Mouse (Mus musculus): ENCODE measurements around the gene Gprc5a. TPM values are rescaled to one million over a fixed set of nuclear protein-coding genes. Genes with fewer than 3 reads are reported as not detected.

Gprc5a gene
- polyA plus RNA-seq, 1 experiment from 2014 or later: 133 TPM

DNA sequence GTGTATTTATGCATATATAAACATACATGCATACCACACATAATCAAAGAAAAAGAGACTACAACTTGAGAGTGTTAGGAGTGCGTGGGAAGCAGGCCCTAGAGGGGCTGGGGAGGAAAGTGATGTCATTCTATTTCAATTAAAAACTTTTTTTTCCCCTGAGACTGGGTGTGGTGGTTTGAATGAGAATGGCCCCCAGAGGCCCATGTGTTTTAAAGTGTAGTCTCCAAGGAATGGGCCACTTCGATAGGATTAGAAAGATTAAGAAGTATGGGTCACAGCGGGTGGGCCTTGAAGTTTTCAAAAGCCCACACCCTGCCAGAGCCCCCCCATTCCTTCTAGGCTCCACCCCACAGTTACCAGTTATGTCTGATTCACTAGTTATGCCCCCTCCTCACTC is 26.8 kb upstream of the Gprc5a start:
- Histone ChIP-seq H3K27me3 (ENCODE audit: control insufficient read depth, insufficient read depth, low read depth, low read length) (peaks cover 3% of the 10 kb centered on the region; the same call in 1 of the 2 replicates), H3K4me3 (ENCODE audit: low read length) (no peak overlapping the region), H3K9me3 (ENCODE audit: control insufficient read depth, low read length) (peaks cover 3% of the 10 kb centered on the region; the same call in 1 of the 2 replicates), H3K9ac (ENCODE audit: low read length) (no peak overlapping the region), H3K4me2 (ENCODE audit: low read depth, low read length) (no peak overlapping the region), H3K36me3 (ENCODE audit: control insufficient read depth, insufficient read depth, low read length) (no peaks in the 10 kb centered on the region), H3K27ac (ENCODE audit: low read length) (no peak overlapping the region), H3K4me1 (replicated peaks; ENCODE audit: control insufficient read depth, insufficient read depth, low read length) (peaks cover 4% of the 10 kb centered on the region; the same call in 1 of the 2 replicates)
- no peak for ATAC-seq (ENCODE audit: low read depth)
- WGBS: 72% methylated on average over 3 of the region's 3 CpGs

DNA sequence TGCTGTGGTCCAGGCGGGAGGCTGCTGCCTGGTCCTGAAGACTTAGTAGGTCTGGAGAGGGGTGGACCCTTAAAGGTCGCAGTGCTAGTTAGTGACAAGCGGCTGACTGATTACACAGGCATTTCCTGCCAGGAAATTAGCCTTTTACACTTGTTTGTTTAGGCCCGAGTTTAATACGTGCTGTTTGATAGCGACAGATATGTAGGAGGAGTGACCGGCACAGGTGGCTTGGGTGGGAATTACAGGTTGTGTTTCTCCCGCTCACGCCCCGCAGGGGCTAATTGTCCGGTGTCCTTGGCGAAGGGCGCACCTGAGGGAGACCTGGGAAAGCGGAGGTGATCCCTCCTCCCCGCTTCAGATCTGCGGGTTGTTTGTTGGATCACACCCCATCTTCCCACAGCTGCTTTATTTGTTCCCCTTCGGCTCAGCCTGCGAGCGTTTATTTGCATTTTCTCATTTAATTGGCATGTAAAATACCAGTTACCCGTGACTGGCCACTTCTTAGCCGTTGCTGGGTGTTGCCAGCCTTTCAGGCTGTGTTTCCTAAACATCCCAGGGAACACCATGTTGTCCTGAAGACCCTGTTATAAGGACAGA is 25.1 kb upstream of the Gprc5a start:
- H3K4me2 ChIP-seq (ENCODE audit: low read depth, low read length): peak overlapping the region; percentile 49
- H3K9me3 ChIP-seq (ENCODE audit: control insufficient read depth, low read length): peaks cover 3% of the 10 kb centered on the region; the same call in 1 of the 2 replicates
- no peaks in the 10 kb centered on the region for H3K36me3 ChIP-seq (ENCODE audit: control insufficient read depth, insufficient read depth, low read length)
- ATAC-seq (ENCODE audit: low read depth): peak; percentile 64; the same call in 1 of the 2 replicates
- H3K27ac ChIP-seq (ENCODE audit: low read length): no peak overlapping the region
- H3K4me3 ChIP-seq (ENCODE audit: low read length): peak overlapping the region; percentile 26
- 0 out of 2 replicates have a peak overlapping the region, but pooled peaks have one; percentile 10 for H3K9ac ChIP-seq (ENCODE audit: low read length)
- H3K27me3 ChIP-seq (ENCODE audit: control insufficient read depth, insufficient read depth, low read depth, low read length): peaks cover 3% of the 10 kb centered on the region; the same call in 1 of the 2 replicates
- 5% methylated on average over 21 of the region's 21 CpGs for WGBS
- peaks cover 4% of the 10 kb centered on the region; the same call in 1 of the 2 replicates for H3K4me1 ChIP-seq (replicated peaks; ENCODE audit: control insufficient read depth, insufficient read depth, low read length)

DNA sequence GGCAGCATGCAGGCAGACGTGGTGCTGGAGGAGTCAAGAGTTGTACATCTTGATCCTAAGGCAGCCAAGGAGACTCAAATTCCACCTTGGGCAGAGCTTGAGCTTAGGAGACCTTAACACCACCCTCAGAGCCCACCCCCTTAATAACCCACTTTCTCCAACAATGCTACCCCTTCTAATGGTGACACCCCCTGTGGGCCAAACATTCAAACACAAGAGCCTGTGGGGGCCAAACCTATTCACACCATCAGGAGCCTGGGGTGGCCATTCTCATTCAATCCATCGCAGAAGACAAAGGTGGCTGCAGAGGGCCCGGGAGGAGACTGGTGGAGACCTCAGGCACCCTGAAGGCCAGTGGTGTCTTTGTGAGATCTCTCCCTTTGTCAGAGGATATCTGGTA is 23.5 kb upstream of the Gprc5a start:
- no peaks in the 10 kb centered on the region for H3K36me3 ChIP-seq (ENCODE audit: control insufficient read depth, insufficient read depth, low read length)
- ATAC-seq (ENCODE audit: low read depth): no peak
- H3K4me2 ChIP-seq (ENCODE audit: low read depth, low read length): no peak overlapping the region
- H3K27me3 ChIP-seq (ENCODE audit: control insufficient read depth, insufficient read depth, low read depth, low read length): peaks cover 3% of the 10 kb centered on the region; the same call in 1 of the 2 replicates
- no peak overlapping the region for H3K27ac ChIP-seq (ENCODE audit: low read length)
- no peak overlapping the region for H3K9ac ChIP-seq (ENCODE audit: low read length)
- peaks cover 4% of the 10 kb centered on the region; the same call in 1 of the 2 replicates for H3K4me1 ChIP-seq (replicated peaks; ENCODE audit: control insufficient read depth, insufficient read depth, low read length)
- WGBS: 77% methylated on average over 3 of the region's 3 CpGs
- H3K4me3 ChIP-seq (ENCODE audit: low read length): no peak overlapping the region
- H3K9me3 ChIP-seq (ENCODE audit: control insufficient read depth, low read length): peaks cover 3% of the 10 kb centered on the region; the same call in 1 of the 2 replicates

DNA sequence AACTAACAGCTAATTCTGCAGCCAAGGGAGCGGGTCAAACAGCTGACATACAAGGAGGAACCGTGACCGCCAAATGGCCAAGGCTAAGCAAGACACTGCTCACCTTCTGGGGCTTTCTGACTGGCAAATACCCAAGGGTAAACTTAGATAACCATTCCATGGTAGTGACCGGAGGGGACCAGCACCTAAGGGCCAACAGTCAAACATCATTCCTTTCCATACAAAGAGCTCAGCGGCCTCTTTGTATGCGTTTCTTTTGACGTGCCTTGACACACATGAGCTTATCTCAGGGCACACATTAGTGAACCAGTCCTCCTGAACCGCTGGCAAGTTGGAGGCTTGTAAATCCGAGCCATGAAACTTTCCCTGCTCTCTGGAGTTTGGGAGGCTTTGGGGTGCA is 18.2 kb upstream of the Gprc5a start:
- Histone ChIP-seq H3K4me2 (ENCODE audit: low read depth, low read length) (no peak overlapping the region), H3K27ac (ENCODE audit: low read length) (no peak overlapping the region), H3K27me3 (ENCODE audit: control insufficient read depth, insufficient read depth, low read depth, low read length) (no peaks in the 10 kb centered on the region), H3K9ac (ENCODE audit: low read length) (no peak overlapping the region), H3K4me1 (replicated peaks; ENCODE audit: control insufficient read depth, insufficient read depth, low read length) (peaks cover 5% of the 10 kb centered on the region; the same call in 1 of the 2 replicates), H3K9me3 (ENCODE audit: control insufficient read depth, low read length) (no peaks in the 10 kb centered on the region), H3K36me3 (ENCODE audit: control insufficient read depth, insufficient read depth, low read length) (no peaks in the 10 kb centered on the region), H3K4me3 (ENCODE audit: low read length) (no peak overlapping the region)
- 47% methylated on average over 9 of the region's 9 CpGs for WGBS
- ATAC-seq (ENCODE audit: low read depth): no peak

DNA sequence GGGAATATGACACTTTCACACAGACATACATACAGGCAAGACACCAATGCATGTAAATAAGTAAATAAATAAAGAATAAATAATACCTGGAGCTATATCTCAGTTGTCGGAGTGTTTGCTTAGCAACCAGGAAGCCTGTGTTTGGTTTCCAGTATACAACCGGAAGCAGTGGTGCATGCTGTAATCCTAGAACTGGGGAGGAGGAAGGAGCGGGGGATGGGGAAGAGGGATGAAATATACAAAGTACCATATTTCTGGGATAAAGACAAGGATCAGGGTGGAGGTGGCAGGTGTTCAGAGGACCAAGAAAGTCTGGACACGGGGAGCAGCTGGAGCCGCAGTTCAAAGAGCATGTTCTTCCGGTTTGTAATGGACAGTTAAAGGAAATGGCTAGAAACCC is 16.9 kb upstream of the Gprc5a start:
- H3K9me3 ChIP-seq (ENCODE audit: control insufficient read depth, low read length): no peaks in the 10 kb centered on the region
- H3K27ac ChIP-seq (ENCODE audit: low read length): peak overlapping the region; percentile 25; the same call in 1 of the 2 replicates
- WGBS: 67% methylated on average over 6 of the region's 6 CpGs
- no peak overlapping the region for H3K4me3 ChIP-seq (ENCODE audit: low read length)
- peaks cover 5% of the 10 kb centered on the region; the same call in 1 of the 2 replicates for H3K4me1 ChIP-seq (replicated peaks; ENCODE audit: control insufficient read depth, insufficient read depth, low read length)
- H3K4me2 ChIP-seq (ENCODE audit: low read depth, low read length): no peak overlapping the region
- no peak overlapping the region for H3K9ac ChIP-seq (ENCODE audit: low read length)
- ATAC-seq (ENCODE audit: low read depth): peak; percentile 45; the same call in 1 of the 2 replicates
- H3K36me3 ChIP-seq (ENCODE audit: control insufficient read depth, insufficient read depth, low read length): no peaks in the 10 kb centered on the region
- H3K27me3 ChIP-seq (ENCODE audit: control insufficient read depth, insufficient read depth, low read depth, low read length): no peaks in the 10 kb centered on the region

DNA sequence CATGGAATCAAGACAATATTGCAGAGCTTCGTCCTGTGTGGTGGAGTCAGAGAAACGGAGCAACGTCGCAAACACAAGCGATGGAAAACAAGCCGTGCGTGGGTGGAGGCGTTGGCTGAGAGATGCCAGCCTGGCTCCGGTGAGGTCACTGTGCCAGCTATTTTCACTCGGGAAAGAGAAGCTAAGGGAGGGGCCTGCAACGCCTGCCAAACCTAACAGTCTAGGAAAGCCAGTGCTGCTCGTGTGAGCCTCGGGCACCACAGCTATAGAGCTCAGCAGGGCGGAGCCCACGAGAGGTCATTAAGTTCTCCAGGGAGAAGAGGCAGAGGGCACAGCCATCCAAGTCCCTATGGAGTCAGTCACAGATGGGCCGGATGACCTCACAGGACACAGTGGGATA is 16.5 kb upstream of the Gprc5a start:
- no peaks in the 10 kb centered on the region for H3K36me3 ChIP-seq (ENCODE audit: control insufficient read depth, insufficient read depth, low read length)

DNA sequence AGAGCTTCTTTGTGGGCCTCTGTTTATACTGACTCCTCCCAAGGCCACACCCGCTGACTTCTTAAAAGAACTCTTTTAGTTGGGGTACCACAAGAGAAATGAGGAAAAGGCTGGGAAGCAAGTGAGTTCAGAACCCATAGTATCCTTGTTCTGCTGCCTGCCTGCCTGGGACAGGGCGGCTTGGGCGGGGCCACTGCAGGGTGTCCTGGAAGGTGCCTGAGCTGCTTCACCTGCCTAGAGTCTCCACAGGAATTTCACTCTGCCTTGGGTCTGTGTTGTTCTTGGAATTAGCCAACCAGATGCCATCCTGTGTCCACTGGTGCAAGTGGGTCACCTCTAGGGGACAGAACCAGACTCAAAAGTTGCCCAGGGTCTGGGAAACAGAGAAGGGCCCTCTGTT is 11.7 kb upstream of the Gprc5a start:
- H3K4me1 ChIP-seq (replicated peaks; ENCODE audit: control insufficient read depth, insufficient read depth, low read length): peaks cover 3% of the 10 kb centered on the region; the same call in 1 of the 2 replicates
- no peak for ATAC-seq (ENCODE audit: low read depth)
- no peak overlapping the region for H3K4me3 ChIP-seq (ENCODE audit: low read length)
- H3K36me3 ChIP-seq (ENCODE audit: control insufficient read depth, insufficient read depth, low read length): no peaks in the 10 kb centered on the region
- no peak overlapping the region for H3K27ac ChIP-seq (ENCODE audit: low read length)
- WGBS: 61% methylated on average over 3 of the region's 3 CpGs
- no peak overlapping the region for H3K9ac ChIP-seq (ENCODE audit: low read length)
- no peak overlapping the region for H3K4me2 ChIP-seq (ENCODE audit: low read depth, low read length)
- no peaks in the 10 kb centered on the region for H3K27me3 ChIP-seq (ENCODE audit: control insufficient read depth, insufficient read depth, low read depth, low read length)
- no peaks in the 10 kb centered on the region for H3K9me3 ChIP-seq (ENCODE audit: control insufficient read depth, low read length)

More for the DNA sequence above, 16.5 kb upstream of the Gprc5a start:
- Histone ChIP-seq H3K4me1 (replicated peaks; ENCODE audit: control insufficient read depth, insufficient read depth, low read length) (peaks cover 5% of the 10 kb centered on the region; the same call in 1 of the 2 replicates), H3K9me3 (ENCODE audit: control insufficient read depth, low read length) (no peaks in the 10 kb centered on the region), H3K4me2 (ENCODE audit: low read depth, low read length) (no peak overlapping the region), H3K27ac (ENCODE audit: low read length) (peak overlapping the region; percentile 25; the same call in 1 of the 2 replicates), H3K27me3 (ENCODE audit: control insufficient read depth, insufficient read depth, low read depth, low read length) (no peaks in the 10 kb centered on the region), H3K9ac (ENCODE audit: low read length) (no peak overlapping the region), H3K4me3 (ENCODE audit: low read length) (no peak overlapping the region)
- WGBS: 60% methylated on average over 16 of the region's 16 CpGs
- ATAC-seq (ENCODE audit: low read depth): peak; percentile 71; the same call in 1 of the 2 replicates

DNA sequence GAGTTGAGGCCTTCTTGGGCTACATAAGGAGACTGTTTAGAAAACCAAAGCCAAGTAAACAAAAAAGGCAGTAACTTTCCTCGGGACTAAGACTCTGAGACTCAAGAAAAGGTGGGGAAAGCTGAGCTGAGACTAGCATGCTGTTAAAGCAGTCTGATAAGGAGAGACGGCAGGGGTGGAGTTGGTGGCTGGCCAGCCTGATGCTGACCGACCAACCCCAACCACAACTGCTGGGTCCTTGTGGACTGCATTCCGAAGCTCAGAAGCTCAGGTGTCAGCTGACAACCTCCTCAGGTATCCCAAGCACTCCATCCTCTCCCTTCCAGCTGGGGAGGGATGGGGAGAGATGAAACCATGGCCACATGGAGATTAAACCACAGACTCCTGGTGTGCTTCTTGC is 9.6 kb upstream of the Gprc5a start:
- peak; percentile 38; the same call in 1 of the 2 replicates for ATAC-seq (ENCODE audit: low read depth)
- no peak overlapping the region for H3K27ac ChIP-seq (ENCODE audit: low read length)
- WGBS: 27% methylated on average over 4 of the region's 4 CpGs

DNA sequence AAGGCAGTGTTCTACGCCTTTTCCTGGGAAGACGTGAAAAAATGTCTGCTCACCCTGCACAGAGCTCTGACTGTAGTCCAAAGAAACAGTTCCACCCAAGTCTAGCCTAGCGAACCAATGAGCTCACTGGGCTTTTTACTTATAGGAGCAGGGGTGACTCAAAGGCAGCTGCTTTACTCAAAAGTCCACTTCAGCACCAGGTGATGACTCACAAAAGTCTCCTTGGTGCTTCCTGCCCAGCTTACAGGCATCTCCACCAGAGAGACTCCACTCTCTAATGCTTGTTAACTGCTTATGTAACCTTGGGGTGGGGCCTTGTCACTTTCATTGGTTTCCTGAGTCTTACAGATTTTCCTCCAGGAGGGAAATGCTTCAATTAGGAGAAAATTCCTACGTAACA is 4.7 kb upstream of the Gprc5a start:
- Histone ChIP-seq H3K4me3 (ENCODE audit: low read length) (no peak overlapping the region), H3K27me3 (ENCODE audit: control insufficient read depth, insufficient read depth, low read depth, low read length) (no peaks in the 10 kb centered on the region), H3K4me2 (ENCODE audit: low read depth, low read length) (no peak overlapping the region), H3K27ac (ENCODE audit: low read length) (no peak overlapping the region), H3K9me3 (ENCODE audit: control insufficient read depth, low read length) (no peaks in the 10 kb centered on the region), H3K4me1 (replicated peaks; ENCODE audit: control insufficient read depth, insufficient read depth, low read length) (peaks cover 6% of the 10 kb centered on the region), H3K36me3 (ENCODE audit: control insufficient read depth, insufficient read depth, low read length) (no peaks in the 10 kb centered on the region), H3K9ac (ENCODE audit: low read length) (no peak overlapping the region)
- no peak for ATAC-seq (ENCODE audit: low read depth)
- WGBS: 91% methylated on average over 4 of the region's 4 CpGs

More for the DNA sequence above, 9.6 kb upstream of the Gprc5a start:
- Histone ChIP-seq H3K9me3 (ENCODE audit: control insufficient read depth, low read length) (no peaks in the 10 kb centered on the region), H3K36me3 (ENCODE audit: control insufficient read depth, insufficient read depth, low read length) (no peaks in the 10 kb centered on the region), H3K4me3 (ENCODE audit: low read length) (no peak overlapping the region), H3K9ac (ENCODE audit: low read length) (no peak overlapping the region), H3K27me3 (ENCODE audit: control insufficient read depth, insufficient read depth, low read depth, low read length) (no peaks in the 10 kb centered on the region), H3K4me1 (replicated peaks; ENCODE audit: control insufficient read depth, insufficient read depth, low read length) (no peaks in the 10 kb centered on the region), H3K4me2 (ENCODE audit: low read depth, low read length) (no peak overlapping the region)

Data from lung, embryonic 16.5 days (tissue).